Mouse (Mus musculus): ENCODE results near the gene Nek7.

DNA sequence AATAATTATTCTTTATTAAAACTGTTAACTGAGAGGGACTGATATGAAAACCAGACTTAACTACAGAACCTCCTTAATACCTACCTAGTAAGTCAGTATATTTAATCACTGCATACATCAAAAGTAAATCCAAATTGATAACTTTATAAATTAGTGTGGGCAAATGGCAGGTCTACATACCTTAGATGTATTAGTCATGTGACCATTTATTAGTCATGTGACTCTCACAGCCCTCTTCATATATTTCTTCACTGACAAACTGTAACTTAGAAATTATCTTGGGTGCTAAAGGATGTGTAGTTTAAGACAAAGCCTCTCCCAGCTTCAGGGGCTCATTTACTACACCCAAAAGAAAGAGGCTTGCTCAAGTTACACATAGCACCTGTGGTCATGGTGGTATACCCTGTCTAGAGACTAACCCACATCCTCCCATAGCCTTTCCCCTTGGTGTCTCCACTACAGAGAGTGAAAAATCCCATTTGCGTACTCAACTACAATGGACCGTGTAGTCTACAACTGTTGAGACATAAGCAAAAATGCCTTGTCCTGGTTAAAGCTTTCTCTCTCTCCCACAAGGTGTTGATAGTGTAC, 35.4 kb downstream of the Nek7 start:
- no peak for TF ChIP-seq POLR2A (IDR thresholded peaks at IDR 0.05; ENCODE audit: insufficient read depth, low read depth, low read length)
- TF ChIP-seq CTCF (IDR thresholded peaks at IDR 0.05) = no peak
- TF ChIP-seq EP300 (IDR thresholded peaks at IDR 0.05; ENCODE audit: insufficient read depth, low read depth, low read length) = no peak

Data from heart, adult 2 months (tissue).